Mouse (Mus musculus): ENCODE results near the gene Mbnl2. TPM values are rescaled to one million over a fixed set of nuclear protein-coding genes. Genes with fewer than 3 reads are reported as not detected.
A peak's percentile ranks its signal among the peaks of the same experiment; 100 is the strongest.

The Mbnl2 gene
- polyA plus RNA-seq, 1 experiment from 2014 or later: 17.6 TPM

DNA sequence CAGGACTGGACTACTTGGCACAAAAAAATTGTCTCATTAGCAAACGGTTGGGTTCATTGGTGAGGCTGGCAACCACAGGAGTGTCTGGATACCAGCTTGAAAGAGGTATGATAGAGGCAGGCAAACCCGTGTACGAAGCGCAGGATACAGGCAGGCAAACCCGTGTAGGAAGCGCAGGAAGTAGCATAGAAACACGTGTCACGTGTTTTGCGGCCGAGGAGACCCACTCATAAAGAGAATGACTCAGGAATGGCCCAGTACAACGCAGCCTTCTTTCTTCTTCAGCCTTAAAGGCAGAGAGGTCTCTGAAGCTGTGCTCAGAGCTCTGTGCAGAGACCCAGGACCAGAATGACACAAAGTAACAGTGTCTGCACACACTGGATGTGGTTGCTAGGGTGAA lies 13.9 kb upstream of the Mbnl2 start:
- 92% methylated on average over 11 of the region's 11 CpGs for WGBS

GRCm38 (mm10) chr14:120262660-120263379 lies 12.6 kb upstream of the Mbnl2 start:
- no peaks in the 10 kb centered on the region for H3K36me3 ChIP-seq
- no peak for ATAC-seq
- H3K4me1 ChIP-seq (replicated peaks): no peaks in the 10 kb centered on the region
- 92% methylated on average over 14 of the region's 14 CpGs for WGBS
- no peak overlapping the region for H3K4me2 ChIP-seq (replicated peaks)
- H3K9ac ChIP-seq (replicated peaks): no peak overlapping the region
- H3K9me3 ChIP-seq: no peaks in the 10 kb centered on the region
- no peak overlapping the region for H3K4me3 ChIP-seq (replicated peaks)
- H3K27me3 ChIP-seq: no peaks in the 10 kb centered on the region
- H3K27ac ChIP-seq: no peak overlapping the region

More for the DNA sequence above, 13.9 kb upstream of the Mbnl2 start:
- Histone ChIP-seq H3K9me3 (no peaks in the 10 kb centered on the region), H3K27me3 (no peaks in the 10 kb centered on the region), H3K36me3 (no peaks in the 10 kb centered on the region), H3K4me1 (replicated peaks) (no peaks in the 10 kb centered on the region), H3K9ac (replicated peaks) (no peak overlapping the region), H3K4me2 (replicated peaks) (no peak overlapping the region), H3K27ac (no peak overlapping the region), H3K4me3 (replicated peaks) (no peak overlapping the region)
- ATAC-seq: no peak

- no peak overlapping the region for H3K4me2 ChIP-seq (replicated peaks)
- H3K9ac ChIP-seq (replicated peaks): no peak overlapping the region
- no peaks in the 10 kb centered on the region for H3K27me3 ChIP-seq
- 80% methylated on average over 11 of the region's 11 CpGs for WGBS
- H3K9me3 ChIP-seq: no peaks in the 10 kb centered on the region
- no peak overlapping the region for H3K27ac ChIP-seq
- no peak for ATAC-seq
- no peaks in the 10 kb centered on the region for H3K36me3 ChIP-seq
- H3K4me1 ChIP-seq (replicated peaks): no peaks in the 10 kb centered on the region
- no peak overlapping the region for H3K4me3 ChIP-seq (replicated peaks)
Observed at GRCm38 (mm10) chr14:120263380-120264135, 11.9 kb upstream of the Mbnl2 start.

DNA sequence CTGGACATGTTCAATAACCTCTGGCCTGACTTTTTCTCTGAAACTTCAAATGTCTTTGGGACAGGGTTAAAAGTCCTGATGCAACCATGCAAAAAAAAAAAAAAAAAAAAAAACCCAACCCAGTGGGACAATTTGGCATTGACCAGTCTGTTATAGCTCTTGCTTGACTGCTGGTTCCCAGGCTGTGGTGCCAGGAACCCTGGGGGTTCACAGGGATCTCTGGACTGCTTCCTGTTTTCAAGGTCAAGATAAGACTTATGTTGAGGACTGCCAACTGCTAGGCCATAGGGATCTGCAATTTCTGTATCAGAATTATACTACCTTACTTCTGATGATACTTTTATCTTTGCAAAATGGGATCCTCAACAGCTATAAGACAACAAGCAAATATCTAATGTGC lies 9.6 kb upstream of the Mbnl2 start:
- no peak for ATAC-seq
- no peaks in the 10 kb centered on the region for H3K36me3 ChIP-seq
- no peaks in the 10 kb centered on the region for H3K9me3 ChIP-seq
- no peak overlapping the region for H3K4me3 ChIP-seq (replicated peaks)
- no peaks in the 10 kb centered on the region for H3K4me1 ChIP-seq (replicated peaks)
- H3K9ac ChIP-seq (replicated peaks): no peak overlapping the region
- H3K27me3 ChIP-seq: no peaks in the 10 kb centered on the region
- H3K4me2 ChIP-seq (replicated peaks): no peak overlapping the region
- no peak overlapping the region for H3K27ac ChIP-seq

GRCm38 (mm10) chr14:120267130-120267529 lies 8.3 kb upstream of the Mbnl2 start:
- Histone ChIP-seq H3K4me1 (replicated peaks) (no peaks in the 10 kb centered on the region; the same call in 1 of the 2 replicates), H3K4me3 (replicated peaks) (no peak overlapping the region), H3K9me3 (no peaks in the 10 kb centered on the region), H3K27me3 (no peaks in the 10 kb centered on the region), H3K9ac (replicated peaks) (no peak overlapping the region), H3K4me2 (replicated peaks) (no peak overlapping the region), H3K36me3 (no peaks in the 10 kb centered on the region), H3K27ac (no peak overlapping the region)
- 87% methylated on average over 4 of the region's 4 CpGs for WGBS
- ATAC-seq: no peak

DNA sequence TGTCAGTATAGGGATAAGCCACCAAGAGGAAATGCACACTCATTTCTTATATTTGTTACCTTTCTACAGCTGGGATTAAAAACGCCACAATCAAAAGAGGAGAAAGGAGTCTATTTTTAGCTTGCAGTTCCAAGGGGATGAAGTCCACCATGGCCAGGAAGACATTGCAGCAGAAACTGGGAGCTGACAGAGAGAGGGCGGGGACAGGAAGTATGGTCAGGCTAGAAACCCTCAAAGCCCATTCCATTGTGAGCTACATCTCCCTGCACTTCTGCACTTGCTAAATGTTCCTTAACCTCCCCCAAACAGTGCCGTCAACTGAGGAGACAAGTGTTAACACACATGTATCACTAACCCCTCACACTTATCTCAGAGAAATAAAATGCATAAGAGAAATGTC lies 5.4 kb upstream of the Mbnl2 start:
- Histone ChIP-seq H3K9me3 (no peaks in the 10 kb centered on the region), H3K27ac (no peak overlapping the region), H3K4me3 (replicated peaks) (no peak overlapping the region), H3K4me1 (replicated peaks) (peaks cover 6% of the 10 kb centered on the region), H3K4me2 (replicated peaks) (no peak overlapping the region), H3K9ac (replicated peaks) (no peak overlapping the region), H3K36me3 (no peaks in the 10 kb centered on the region), H3K27me3 (no peaks in the 10 kb centered on the region)
- no peak for ATAC-seq
- 84% methylated on average over 3 of the region's 3 CpGs for WGBS

- no peak overlapping the region for H3K27ac ChIP-seq
- ATAC-seq: no peak
- WGBS: 85% methylated on average over 4 of the region's 4 CpGs
Observed at GRCm38 (mm10) chr14:120270633-120271032, 4.8 kb upstream of the Mbnl2 start.

DNA sequence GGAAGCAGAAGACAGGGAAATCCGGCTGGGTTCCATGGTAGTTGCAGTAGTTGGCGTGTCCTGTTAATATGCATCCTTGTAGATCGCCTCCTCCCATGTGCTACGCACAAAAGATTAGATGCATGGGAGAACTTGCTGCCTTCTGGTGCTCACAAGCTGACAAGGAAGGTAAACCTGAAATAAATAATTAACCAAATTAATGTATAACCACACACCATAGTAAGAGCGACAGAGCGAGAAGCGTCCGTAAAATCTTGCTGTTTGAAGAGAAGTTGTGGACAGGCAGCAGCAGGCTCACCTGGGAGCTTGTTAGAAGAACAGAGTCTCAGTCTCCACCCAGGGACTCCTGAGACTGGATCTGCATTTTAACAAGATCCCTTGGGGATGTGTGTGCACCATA lies 4.4 kb upstream of the Mbnl2 start:
- peaks cover 8% of the 10 kb centered on the region for H3K4me1 ChIP-seq (replicated peaks)
- H3K36me3 ChIP-seq: no peaks in the 10 kb centered on the region
- no peak overlapping the region for H3K27ac ChIP-seq
- H3K27me3 ChIP-seq: no peaks in the 10 kb centered on the region
- H3K9me3 ChIP-seq: no peaks in the 10 kb centered on the region
- WGBS: 83% methylated on average over 8 of the region's 8 CpGs
- H3K4me3 ChIP-seq (replicated peaks): no peak overlapping the region
- ATAC-seq: no peak
- H3K9ac ChIP-seq (replicated peaks): no peak overlapping the region
- no peak overlapping the region for H3K4me2 ChIP-seq (replicated peaks)

More at GRCm38 (mm10) chr14:120270633-120271032, 4.8 kb upstream of the Mbnl2 start:
- no peak overlapping the region for H3K4me2 ChIP-seq (replicated peaks)
- no peaks in the 10 kb centered on the region for H3K27me3 ChIP-seq
- peaks cover 8% of the 10 kb centered on the region for H3K4me1 ChIP-seq (replicated peaks)
- H3K9ac ChIP-seq (replicated peaks): no peak overlapping the region
- no peak overlapping the region for H3K4me3 ChIP-seq (replicated peaks)
- H3K9me3 ChIP-seq: no peaks in the 10 kb centered on the region
- no peaks in the 10 kb centered on the region for H3K36me3 ChIP-seq

GRCm38 (mm10) chr14:120273766-120274165 lies 1.7 kb upstream of the Mbnl2 start:
- Histone ChIP-seq H3K9ac (replicated peaks) (no peak overlapping the region), H3K27me3 (no peaks in the 10 kb centered on the region), H3K4me2 (replicated peaks) (no peak overlapping the region), H3K36me3 (no peaks in the 10 kb centered on the region), H3K4me3 (replicated peaks) (no peak overlapping the region), H3K4me1 (replicated peaks) (peaks cover 34% of the 10 kb centered on the region), H3K9me3 (no peaks in the 10 kb centered on the region), H3K27ac (no peak overlapping the region)
- no peak for ATAC-seq
- WGBS: 54% methylated on average over 5 of the region's 5 CpGs

DNA sequence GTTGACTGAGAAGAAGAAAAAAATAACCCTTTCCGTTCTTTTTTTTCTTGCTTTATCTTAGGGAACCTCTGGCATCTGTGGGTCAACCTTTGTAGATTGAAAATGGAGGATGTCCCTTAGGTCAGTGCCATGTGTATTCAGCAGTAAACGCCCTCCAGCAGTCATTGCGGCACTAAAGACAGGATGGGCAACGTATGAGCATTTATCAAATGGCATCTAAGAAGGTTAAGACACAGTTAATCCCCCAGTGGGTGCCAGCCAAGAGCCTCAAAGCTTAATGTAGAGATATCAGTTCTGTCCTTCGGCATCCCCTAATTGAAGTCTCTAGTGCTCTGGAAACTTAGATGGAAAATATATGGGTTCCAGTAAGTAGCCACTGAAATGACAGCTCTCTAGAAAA lies 723 bp upstream of the Mbnl2 start:
- no peak for ATAC-seq

GRCm38 (mm10) chr14:120276343-120277080 lies 1.0 kb downstream of the Mbnl2 start:
- H3K9ac ChIP-seq (replicated peaks): peak overlapping the region; percentile 55
- H3K27me3 ChIP-seq: no peaks in the 10 kb centered on the region
- peaks cover 51% of the 10 kb centered on the region for H3K4me1 ChIP-seq (replicated peaks)
- 17% methylated on average over 10 of the region's 10 CpGs for WGBS
- no peaks in the 10 kb centered on the region for H3K36me3 ChIP-seq
- H3K27ac ChIP-seq: peak overlapping the region; percentile 44; the same call in 1 of the 2 replicates
- H3K4me2 ChIP-seq (replicated peaks): peak overlapping the region; percentile 71
- H3K9me3 ChIP-seq: no peaks in the 10 kb centered on the region
- ATAC-seq: no peak
- H3K4me3 ChIP-seq (replicated peaks): peak overlapping the region; percentile 69

More for the DNA sequence above, 723 bp upstream of the Mbnl2 start:
- Histone ChIP-seq H3K9me3 (no peaks in the 10 kb centered on the region), H3K4me2 (replicated peaks) (peak overlapping the region; percentile 71), H3K36me3 (no peaks in the 10 kb centered on the region), H3K4me3 (replicated peaks) (peak overlapping the region; percentile 69), H3K4me1 (replicated peaks) (peaks cover 44% of the 10 kb centered on the region), H3K27ac (peak overlapping the region; percentile 81), H3K9ac (replicated peaks) (peak overlapping the region; percentile 59), H3K27me3 (no peaks in the 10 kb centered on the region)
- WGBS: 50% methylated on average over 5 of the region's 5 CpGs

DNA sequence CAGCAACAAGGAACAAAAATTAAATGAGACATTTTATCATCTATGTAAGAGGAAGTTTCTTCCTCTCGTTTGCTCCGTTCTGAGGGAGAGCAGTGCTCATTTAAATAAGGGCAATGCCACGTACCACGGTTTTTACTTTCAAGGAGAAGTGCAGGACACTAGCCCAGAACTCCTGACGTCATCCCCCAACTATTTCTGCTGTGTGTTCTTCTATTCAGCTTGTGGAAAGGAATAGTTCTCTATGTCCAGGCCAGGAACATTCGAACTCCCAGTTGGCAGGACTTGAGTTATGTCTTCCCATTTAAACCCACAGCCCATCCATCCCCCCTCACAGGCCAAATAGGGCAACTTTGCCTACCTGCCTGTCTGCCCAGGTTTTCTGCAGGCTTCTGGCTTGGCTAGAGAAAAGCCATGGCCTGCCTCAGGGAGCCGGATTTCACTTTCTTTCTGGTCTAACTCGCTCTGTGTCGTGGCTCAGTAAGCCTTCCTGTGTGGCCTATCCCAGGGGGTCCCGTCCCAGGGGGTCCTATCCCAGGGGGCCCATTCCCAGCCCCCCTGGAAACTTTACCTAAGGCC lies 1.7 kb downstream of the Mbnl2 start:
- H3K4me2 ChIP-seq (replicated peaks): peak overlapping the region; percentile 71
- H3K27me3 ChIP-seq: no peaks in the 10 kb centered on the region
- peak overlapping the region; percentile 17; the same call in 1 of the 2 replicates for H3K27ac ChIP-seq
- WGBS: 22% methylated on average over 10 of the region's 10 CpGs
- H3K9me3 ChIP-seq: no peaks in the 10 kb centered on the region
- ATAC-seq: no peak
- peak overlapping the region; percentile 69 for H3K4me3 ChIP-seq (replicated peaks)
- H3K4me1 ChIP-seq (replicated peaks): peaks cover 51% of the 10 kb centered on the region
- H3K36me3 ChIP-seq: no peaks in the 10 kb centered on the region
- peak overlapping the region; percentile 55 for H3K9ac ChIP-seq (replicated peaks)

Measured in midbrain, embryonic 13.5 days (tissue).